Mouse (Mus musculus) E14TG2a.4 (cell line): ENCODE results near the gene Ivd.
A peak's percentile ranks its signal among the peaks of the same experiment; 100 is the strongest.

Source experiments
- H3K27me3 ChIP-seq: 2 replicates; pipeline ENCODE4 v1.6.1; 2014; ENCODE audit warnings: low read length, control low read depth; ENCODE audit not compliant: insufficient read depth
- H3K36me3 ChIP-seq: 2 replicates; pipeline ENCODE4 v1.6.1; 2014; ENCODE audit warnings: low read length, control low read depth; ENCODE audit not compliant: insufficient read depth
- H3K4me1 ChIP-seq: replicated peaks from 2 replicates; pipeline ENCODE4 v1.6.1; 2014; ENCODE audit warnings: low read depth, low read length, control low read depth
- H3K4me3 ChIP-seq: replicated peaks from 2 replicates; pipeline ENCODE4 v1.5.1; 2014; ENCODE audit warnings: mild to moderate bottlenecking, low read length
- H3K9me3 ChIP-seq: 2 replicates; pipeline ENCODE4 v1.6.1; 2014; ENCODE audit warnings: low read length, control low read depth
- CTCF ChIP-seq: conservative IDR thresholded peaks from 2 replicates; pipeline ENCODE4 v1.5.1; 2014; ENCODE audit warnings: low read length
- NANOG ChIP-seq: IDR thresholded peaks from 2 replicates; pipeline ENCODE4 v1.6.1; 2014; ENCODE audit warnings: borderline replicate concordance, low read length, mixed read lengths
- POU5F1 ChIP-seq: IDR thresholded peaks from 2 replicates; pipeline ENCODE4 v1.6.1; 2014; ENCODE audit warnings: low read length, borderline replicate concordance

Gene Ivd

GRCm38 (mm10) chr2:118873890-118874430 is 12.2 kb downstream of the Ivd start:
- Histone ChIP-seq H3K9me3 (no peaks in the 10 kb centered on the region), H3K4me1 (0 out of 2 replicates have a peak, but pooled peaks cover 7% of the 10 kb centered on the region), H3K27me3 (no peaks in the 10 kb centered on the region), H3K4me3 (no peak overlapping the region), H3K36me3 (peaks cover 80% of the 10 kb centered on the region)
- TF ChIP-seq POU5F1 (no peak), CTCF (no peak), NANOG (no peak)

- Histone ChIP-seq H3K4me1 (peaks cover 8% of the 10 kb centered on the region; the same call in 1 of the 2 replicates), H3K4me3 (no peak overlapping the region), H3K9me3 (no peaks in the 10 kb centered on the region), H3K36me3 (peaks cover 69% of the 10 kb centered on the region), H3K27me3 (0 out of 2 replicates have a peak, but pooled peaks cover under 1% of the 10 kb centered on the region)
- no peak for TF ChIP-seq CTCF
- no peak for TF ChIP-seq POU5F1
- no peak for TF ChIP-seq NANOG
Measured at GRCm38 (mm10) chr2:118875316-118875715, 13.6 kb downstream of the Ivd start.

GRCm38 (mm10) chr2:118876453-118876852 is 14.7 kb downstream of the Ivd start:
- peaks cover 19% of the 10 kb centered on the region for H3K4me1 ChIP-seq
- TF ChIP-seq POU5F1: no peak
- no peak for TF ChIP-seq NANOG
- no peak for TF ChIP-seq CTCF
- 0 out of 2 replicates have a peak, but pooled peaks cover 4% of the 10 kb centered on the region for H3K27me3 ChIP-seq
- no peaks in the 10 kb centered on the region for H3K9me3 ChIP-seq
- no peak overlapping the region for H3K4me3 ChIP-seq
- peaks cover 62% of the 10 kb centered on the region for H3K36me3 ChIP-seq

- H3K4me3 ChIP-seq: no peak overlapping the region
- peaks cover 20% of the 10 kb centered on the region for H3K36me3 ChIP-seq
- no peaks in the 10 kb centered on the region for H3K9me3 ChIP-seq
- H3K27me3 ChIP-seq: peaks cover 25% of the 10 kb centered on the region
- H3K4me1 ChIP-seq: peaks cover 40% of the 10 kb centered on the region
- TF ChIP-seq NANOG: no peak
- no peak for TF ChIP-seq POU5F1
- no peak for TF ChIP-seq CTCF
Measured at GRCm38 (mm10) chr2:118881019-118881418, 19.3 kb downstream of the Ivd start.

GRCm38 (mm10) chr2:118881956-118882355 is 20.2 kb downstream of the Ivd start:
- peaks cover 40% of the 10 kb centered on the region for H3K4me1 ChIP-seq
- TF ChIP-seq NANOG (no peak), CTCF (no peak), POU5F1 (no peak)
- H3K27me3 ChIP-seq: peaks cover 30% of the 10 kb centered on the region
- H3K9me3 ChIP-seq: no peaks in the 10 kb centered on the region
- no peak overlapping the region for H3K4me3 ChIP-seq
- H3K36me3 ChIP-seq: peaks cover 11% of the 10 kb centered on the region; the same call in 1 of the 2 replicates

- H3K4me3 ChIP-seq: peak overlapping the region; percentile 73
- H3K4me1 ChIP-seq: peaks cover 39% of the 10 kb centered on the region
- peaks cover 39% of the 10 kb centered on the region for H3K27me3 ChIP-seq
- TF ChIP-seq CTCF (peak; percentile 85), POU5F1 (no peak)
- H3K36me3 ChIP-seq: 0 out of 2 replicates have a peak, but pooled peaks cover 4% of the 10 kb centered on the region
- no peaks in the 10 kb centered on the region for H3K9me3 ChIP-seq
Measured at GRCm38 (mm10) chr2:118882840-118883679, 21.3 kb downstream of the Ivd start.

- Histone ChIP-seq H3K4me3 (no peak overlapping the region), H3K36me3 (no peaks in the 10 kb centered on the region), H3K9me3 (no peaks in the 10 kb centered on the region), H3K27me3 (peaks cover 74% of the 10 kb centered on the region), H3K4me1 (peaks cover 20% of the 10 kb centered on the region)
- TF ChIP-seq NANOG (no peak), POU5F1 (no peak), CTCF (no peak)
Measured at GRCm38 (mm10) chr2:118887440-118887839, 25.7 kb downstream of the Ivd start.

GRCm38 (mm10) chr2:118887845-118888548 is 26.2 kb downstream of the Ivd start:
- no peak for TF ChIP-seq NANOG
- no peak for TF ChIP-seq CTCF
- TF ChIP-seq POU5F1: no peak
- H3K36me3 ChIP-seq: no peaks in the 10 kb centered on the region
- no peaks in the 10 kb centered on the region for H3K9me3 ChIP-seq
- H3K27me3 ChIP-seq: peaks cover 79% of the 10 kb centered on the region
- no peak overlapping the region for H3K4me3 ChIP-seq
- peaks cover 15% of the 10 kb centered on the region for H3K4me1 ChIP-seq
